Mouse (Mus musculus) limb, embryonic 12.5 days (tissue): ENCODE results near the gene Gm3250. TPM values are rescaled to one million over a fixed set of nuclear protein-coding genes. Genes with fewer than 3 reads are reported as not detected.
"Not testable (repeated sequence)": the region's sequence is repeated elsewhere in the genome, so short reads cannot be mapped to it uniquely, and the experiment has no call there.

Source experiments
- ATAC-seq: fragments of 200-750 bp; cut with Nextera tagmentation; 2 replicates; pipeline ENCODE4 v1.8.0; 2017; ENCODE audit warnings: low read depth, moderate TSS enrichment; ENCODE audit not compliant: insufficient number of reproducible peaks, insufficient read depth, low FRiP score, low TSS enrichment
- H3K27ac ChIP-seq: fragments of 300-500 bp; sonication (generic); 2 replicates; pipeline ENCODE4 v1.5.1; 2016; ENCODE audit warnings: mild to moderate bottlenecking, moderate library complexity
- H3K27me3 ChIP-seq: fragments of 300-500 bp; sonication (generic); 2 replicates; pipeline ENCODE4 v1.6.1; 2016; ENCODE audit warnings: mild to moderate bottlenecking, moderate library complexity
- H3K36me3 ChIP-seq: fragments of 300-500 bp; sonication (generic); 2 replicates; pipeline ENCODE4 v1.6.1; 2016; ENCODE audit warnings: mild to moderate bottlenecking, moderate library complexity
- H3K4me1 ChIP-seq: fragments of 300-500 bp; sonication (generic); replicated peaks from 2 replicates; pipeline ENCODE4 v1.6.1; 2016
- H3K4me2 ChIP-seq: fragments of 300-500 bp; sonication (generic); 2 replicates; pipeline ENCODE4 v1.6.1; 2016; ENCODE audit warnings: mild to moderate bottlenecking, moderate library complexity
- H3K4me3 ChIP-seq: fragments of 300-500 bp; sonication (generic); replicated peaks from 2 replicates; pipeline ENCODE4 v1.5.1; 2016; ENCODE audit warnings: mild to moderate bottlenecking
- H3K9ac ChIP-seq: fragments of 300-500 bp; sonication (generic); replicated peaks from 2 replicates; pipeline ENCODE4 v1.6.1; 2016; ENCODE audit warnings: mild to moderate bottlenecking, moderate library complexity
- H3K9me3 ChIP-seq: fragments of 300-500 bp; sonication (generic); 2 replicates; pipeline ENCODE4 v1.6.1; 2016; ENCODE audit warnings: mild to moderate bottlenecking, moderate library complexity
- WGBS: fragments of 180-500 bp; shearing (Covaris S2); methylation state at CpG from one replicate; pipeline ENCODE4 v1.1.7; 2016; 5-methylcytosine and 5-hydroxymethylcytosine counted together
- polyA plus RNA-seq: library from polyadenylated mRNA; unstranded; fragments of >200 nt; fragmentation: Nextera tagmentation; extraction: Ambion mirVana; gene quantifications from 2 replicates; pipeline ENCODE4 v1.2.1, GENCODE M21; 2016

The Gm3250 gene
- polyA plus RNA-seq, 1 experiment from 2014 or later: not detected

DNA sequence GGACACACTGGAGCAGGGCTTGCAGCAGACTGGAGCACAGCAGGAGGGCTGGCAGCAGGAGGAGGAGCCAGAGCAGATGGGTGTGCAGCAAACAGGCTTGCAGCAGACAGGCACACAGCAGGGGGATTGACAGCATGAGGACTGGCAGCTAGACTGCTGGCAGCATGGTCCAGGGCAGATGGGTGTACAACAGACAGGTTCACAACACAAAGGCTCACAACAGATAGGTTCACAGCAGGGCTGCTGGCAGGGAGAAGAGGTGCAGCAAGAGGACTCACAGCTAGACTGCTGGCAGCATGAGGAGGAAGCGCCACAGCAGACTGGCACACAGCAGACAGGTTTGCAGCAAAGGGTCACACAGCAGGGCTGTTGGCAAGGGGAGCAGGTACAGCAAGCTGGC is 31.7 kb downstream of the Gm3250 start:
- not testable (repeated sequence) for H3K27ac ChIP-seq, H3K9me3 ChIP-seq, H3K4me3 ChIP-seq, ATAC-seq, H3K36me3 ChIP-seq, H3K4me2 ChIP-seq, H3K9ac ChIP-seq, H3K27me3 ChIP-seq
- H3K4me1 ChIP-seq: peaks cover 15% of the 10 kb centered on the region
- 72% methylated on average over 1 of the region's 1 CpGs for WGBS

DNA sequence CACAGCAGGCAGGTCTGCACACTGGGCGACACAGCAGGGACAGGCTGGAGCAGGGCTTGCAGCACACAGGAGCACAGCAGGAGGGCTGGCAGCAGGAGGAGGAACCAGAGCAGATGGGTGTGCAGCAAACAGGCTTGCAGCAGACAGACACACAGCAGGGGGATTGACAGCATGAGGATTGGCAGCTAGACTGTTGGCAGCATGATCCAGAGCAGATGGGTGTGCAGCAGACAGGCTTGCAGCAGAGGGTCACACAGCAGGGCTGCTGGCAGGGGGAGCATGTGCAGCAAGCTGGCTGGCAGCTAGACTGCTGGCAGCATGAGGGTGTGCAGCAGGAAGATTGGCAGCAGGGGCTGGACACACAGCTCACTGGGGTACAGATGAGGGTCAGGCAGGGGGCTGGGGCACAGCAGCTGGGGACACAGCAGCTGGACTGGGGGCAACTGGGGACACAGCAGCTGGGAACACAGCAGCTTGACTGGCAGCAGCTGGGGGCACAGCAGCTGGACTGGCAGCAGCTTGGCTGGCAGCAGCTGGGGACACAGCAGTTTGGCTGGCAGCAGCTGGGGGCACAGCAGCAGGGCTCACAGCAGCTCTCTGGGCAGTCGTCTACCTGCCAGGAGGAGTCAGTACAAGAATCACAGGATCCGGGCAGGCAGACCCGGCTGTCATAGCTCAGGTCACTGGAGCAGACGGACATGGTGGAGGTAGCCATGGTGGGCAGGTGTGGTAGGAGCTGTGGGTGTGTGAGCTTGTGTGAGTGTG is 40.2 kb downstream of the Gm3250 start, which contains the start of gene Gm18596:
Gm18596 (minus strand) TSS at position 715 of the 765 bp plus-strand sequence.
- H3K4me2 ChIP-seq, ATAC-seq, H3K9ac ChIP-seq, H3K36me3 ChIP-seq, H3K9me3 ChIP-seq, H3K27me3 ChIP-seq, H3K4me3 ChIP-seq: not testable (repeated sequence)
- 49% methylated on average over 4 of the region's 5 CpGs for WGBS
- peaks cover 27% of the 10 kb centered on the region for H3K4me1 ChIP-seq
- H3K27ac ChIP-seq: 0 out of 2 replicates have a peak within 1 kb of the TSS, but pooled peaks have one; percentile 62

DNA sequence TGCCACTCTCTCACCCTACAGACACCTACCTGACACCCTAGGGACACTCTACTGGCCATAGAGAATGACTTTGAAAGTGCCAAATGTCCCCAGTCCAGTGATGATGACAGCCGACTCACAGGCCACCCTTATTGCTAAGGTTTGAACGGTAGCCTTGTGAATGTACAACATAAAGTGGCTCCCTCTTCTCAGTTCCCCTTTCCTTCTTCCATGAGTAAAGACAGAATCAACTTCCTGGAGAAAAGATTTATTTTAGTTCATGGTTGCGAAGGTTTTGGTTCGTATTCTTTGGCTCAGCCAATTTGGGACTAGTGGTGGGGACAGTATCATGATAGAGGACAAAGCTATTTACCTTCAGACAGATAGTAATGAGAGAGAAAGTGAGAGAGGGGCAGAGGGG is 43.4 kb downstream of the Gm3250 start:
- peaks cover 29% of the 10 kb centered on the region for H3K4me1 ChIP-seq
- H3K9me3 ChIP-seq: peaks cover 17% of the 10 kb centered on the region
- H3K9ac ChIP-seq: no peak overlapping the region
- no peak overlapping the region for H3K27ac ChIP-seq
- WGBS: 83% methylated on average over 4 of the region's 4 CpGs
- no peaks in the 10 kb centered on the region for H3K27me3 ChIP-seq
- no peak overlapping the region for H3K4me3 ChIP-seq
- ATAC-seq: no peak
- H3K4me2 ChIP-seq: no peak overlapping the region
- no peaks in the 10 kb centered on the region for H3K36me3 ChIP-seq

DNA sequence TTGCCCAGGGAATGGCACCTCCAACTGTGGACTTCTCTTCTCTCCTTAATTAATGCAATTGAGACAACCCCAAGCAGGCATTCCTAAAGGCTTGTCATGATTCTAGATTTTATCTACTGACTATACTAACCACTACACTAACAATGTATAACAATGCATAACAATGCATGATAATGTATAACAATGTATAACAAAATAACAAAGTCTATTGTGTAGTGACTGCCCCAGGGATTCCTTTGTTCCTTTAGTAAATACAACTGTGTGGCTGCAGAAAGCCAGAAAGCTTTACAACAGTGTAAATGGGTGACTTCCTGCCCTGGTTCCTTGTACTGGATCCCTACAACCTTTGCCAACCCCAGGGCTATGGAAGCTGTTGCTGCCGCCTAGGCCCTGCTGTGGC is 46.4 kb downstream of the Gm3250 start:
- H3K4me2 ChIP-seq: no peak overlapping the region
- peaks cover 19% of the 10 kb centered on the region for H3K9me3 ChIP-seq
- H3K36me3 ChIP-seq: no peaks in the 10 kb centered on the region
- H3K4me1 ChIP-seq: peaks cover 12% of the 10 kb centered on the region
- H3K9ac ChIP-seq: no peak overlapping the region
- no peaks in the 10 kb centered on the region for H3K27me3 ChIP-seq
- 86% methylated on average over 1 of the region's 1 CpGs for WGBS
- no peak overlapping the region for H3K4me3 ChIP-seq
- ATAC-seq: no peak
- no peak overlapping the region for H3K27ac ChIP-seq

Other genes starting within 250 kb of the Gm3250 start
- 83.6 and 84.0 TPM in 2 replicates for gene Pttg1ip, start 200.8 kb downstream of the Gm3250 start, polyA plus RNA-seq
- 345 and 359 TPM in 2 replicates for gene Sumo3, start 176.4 kb downstream of the Gm3250 start, polyA plus RNA-seq
- gene Gm49325, start 176.3 kb downstream of the Gm3250 start, polyA plus RNA-seq: 9.7 and 12.0 TPM in 2 replicates
- 75.4 and 79.3 TPM in 2 replicates for gene Ube2g2, start 160.3 kb downstream of the Gm3250 start, polyA plus RNA-seq
- gene Tspear, start 96.0 kb downstream of the Gm3250 start, polyA plus RNA-seq: 0.50 and 1.3 TPM in 2 replicates
- gene Gm19402, start 91.8 kb downstream of the Gm3250 start, polyA plus RNA-seq: not detected in 2 replicates
- gene Gm9508, start 85.3 kb downstream of the Gm3250 start, polyA plus RNA-seq: not detected in 2 replicates
- not detected in 2 replicates for gene Gm10272, start 75.9 kb downstream of the Gm3250 start, polyA plus RNA-seq
- not detected in 2 replicates for gene Gm10024, start 71.1 kb downstream of the Gm3250 start, polyA plus RNA-seq
- not detected in 2 replicates for gene Gm10142, start 66.7 kb downstream of the Gm3250 start, polyA plus RNA-seq
- not detected in 2 replicates for gene Krtap12-1, start 61.9 kb downstream of the Gm3250 start, polyA plus RNA-seq
- gene Gm10100, start 56.1 kb downstream of the Gm3250 start, polyA plus RNA-seq: not detected in 2 replicates
- not detected in 2 replicates for gene Gm18596, start 39.9 kb downstream of the Gm3250 start, polyA plus RNA-seq
- not detected in 2 replicates for gene Gm9736, start 31.2 kb downstream of the Gm3250 start, polyA plus RNA-seq
- gene Gm3233, start 22.9 kb downstream of the Gm3250 start, polyA plus RNA-seq: not detected in 2 replicates
- gene Gm3238, start 11.2 kb downstream of the Gm3250 start, polyA plus RNA-seq: not detected in 2 replicates
- not detected in 2 replicates for gene Gm7138, start 5.6 kb downstream of the Gm3250 start, polyA plus RNA-seq
- not detected in 2 replicates for gene Gm7137, start 5.7 kb upstream of the Gm3250 start, polyA plus RNA-seq
- not detected in 2 replicates for gene Gm9639, start 12.5 kb upstream of the Gm3250 start, polyA plus RNA-seq
- not detected in 2 replicates for gene Gm19668, start 16.6 kb upstream of the Gm3250 start, polyA plus RNA-seq
- not detected in 2 replicates for gene Gm9507, start 29.3 kb upstream of the Gm3250 start, polyA plus RNA-seq
- gene Gm2696, start 32.1 kb upstream of the Gm3250 start, polyA plus RNA-seq: not detected in 2 replicates
- not detected in 2 replicates for gene Krtap10-4, start 44.6 kb upstream of the Gm3250 start, polyA plus RNA-seq
- gene Krtap10-10, start 53.4 kb upstream of the Gm3250 start, polyA plus RNA-seq: not detected in 2 replicates
- gene Gm36176, start 64.3 kb upstream of the Gm3250 start, polyA plus RNA-seq: not detected in 2 replicates
- not detected in 2 replicates for gene Gm10318, start 70.3 kb upstream of the Gm3250 start, polyA plus RNA-seq
- gene Gm3285, start 79.4 kb upstream of the Gm3250 start, polyA plus RNA-seq: not detected in 2 replicates
- 3.1 and 3.4 TPM in 2 replicates for gene Lrrc3, start 120.0 kb upstream of the Gm3250 start, polyA plus RNA-seq
- gene Trpm2, start 188.0 kb upstream of the Gm3250 start, polyA plus RNA-seq: 0.29 and 0.53 TPM in 2 replicates
- gene 1810043G02Rik, start 196.0 kb upstream of the Gm3250 start, polyA plus RNA-seq: 28.2 and 29.2 TPM in 2 replicates
- gene Pfkl, start 227.5 kb upstream of the Gm3250 start, polyA plus RNA-seq: 172 and 174 TPM in 2 replicates